Mouse (Mus musculus): ENCODE data around the gene Ppp1r36. TPM values are rescaled to one million over a fixed set of nuclear protein-coding genes. Genes with fewer than 3 reads are reported as not detected.

Gene Ppp1r36
- polyA plus RNA-seq, 1 experiment from 2014 or later = 0.11 TPM

GRCm38 (mm10) chr12:76372881-76373818, 44.2 kb upstream of the Ppp1r36 start:
- peak overlapping the region; percentile 90 for H3K4me3 ChIP-seq (ENCODE audit: low read depth, low read length)
- H3K27ac ChIP-seq (ENCODE audit: low read length) = peak overlapping the region; percentile 96
- H3K9me3 ChIP-seq (replicated peaks; ENCODE audit: control insufficient read depth, low read length) = no peaks in the 10 kb centered on the region
- 61% methylated on average over 5 of the region's 7 CpGs for WGBS (ENCODE audit: insufficient replicate concordance)
- peaks cover 63% of the 10 kb centered on the region for H3K4me1 ChIP-seq (ENCODE audit: control insufficient read depth, low read depth, low read length)
- no peak for ATAC-seq (ENCODE audit: low read depth)
- peak overlapping the region; percentile 96 for H3K9ac ChIP-seq (ENCODE audit: low read depth, low read length)
- H3K4me2 ChIP-seq (ENCODE audit: low read depth, low read length) = peak overlapping the region; percentile 89
- no peaks in the 10 kb centered on the region for H3K36me3 ChIP-seq (ENCODE audit: control insufficient read depth, insufficient read depth)
- no peaks in the 10 kb centered on the region for H3K27me3 ChIP-seq (ENCODE audit: control insufficient read depth, insufficient read depth, low read depth, low read length)

- Histone ChIP-seq H3K9me3 (replicated peaks; ENCODE audit: control insufficient read depth, low read length) (no peaks in the 10 kb centered on the region), H3K27me3 (ENCODE audit: control insufficient read depth, insufficient read depth, low read depth, low read length) (no peaks in the 10 kb centered on the region), H3K4me3 (ENCODE audit: low read depth, low read length) (no peak overlapping the region), H3K27ac (ENCODE audit: low read length) (no peak overlapping the region), H3K4me1 (ENCODE audit: control insufficient read depth, low read depth, low read length) (peaks cover 62% of the 10 kb centered on the region), H3K4me2 (ENCODE audit: low read depth, low read length) (no peak overlapping the region), H3K9ac (ENCODE audit: low read depth, low read length) (no peak overlapping the region), H3K36me3 (ENCODE audit: control insufficient read depth, insufficient read depth) (no peaks in the 10 kb centered on the region)
- ATAC-seq (ENCODE audit: low read depth) = no peak
- 69% methylated on average over 6 of the region's 6 CpGs for WGBS (ENCODE audit: insufficient replicate concordance)
These were observed 43.3 kb upstream of the Ppp1r36 start for GRCm38 (mm10) chr12:76373991-76374390.

- no peak for ATAC-seq (ENCODE audit: low read depth)
- Histone ChIP-seq H3K4me1 (ENCODE audit: control insufficient read depth, low read depth, low read length) (peaks cover 62% of the 10 kb centered on the region), H3K27ac (ENCODE audit: low read length) (peak overlapping the region; percentile 29), H3K27me3 (ENCODE audit: control insufficient read depth, insufficient read depth, low read depth, low read length) (no peaks in the 10 kb centered on the region), H3K4me2 (ENCODE audit: low read depth, low read length) (peak overlapping the region; percentile 45; the same call in 1 of the 2 replicates), H3K4me3 (ENCODE audit: low read depth, low read length) (no peak overlapping the region), H3K9me3 (replicated peaks; ENCODE audit: control insufficient read depth, low read length) (no peaks in the 10 kb centered on the region), H3K9ac (ENCODE audit: low read depth, low read length) (no peak overlapping the region), H3K36me3 (ENCODE audit: control insufficient read depth, insufficient read depth) (no peaks in the 10 kb centered on the region)
- 55% methylated on average over 4 of the region's 4 CpGs for WGBS (ENCODE audit: insufficient replicate concordance)
These were observed 42.4 kb upstream of the Ppp1r36 start for GRCm38 (mm10) chr12:76374911-76375310.

GRCm38 (mm10) chr12:76375506-76375905, 41.8 kb upstream of the Ppp1r36 start:
- ATAC-seq (ENCODE audit: low read depth) = peak; percentile 70
- Histone ChIP-seq H3K4me1 (ENCODE audit: control insufficient read depth, low read depth, low read length) (peaks cover 62% of the 10 kb centered on the region), H3K36me3 (ENCODE audit: control insufficient read depth, insufficient read depth) (no peaks in the 10 kb centered on the region), H3K27me3 (ENCODE audit: control insufficient read depth, insufficient read depth, low read depth, low read length) (no peaks in the 10 kb centered on the region), H3K27ac (ENCODE audit: low read length) (peak overlapping the region; percentile 29), H3K9ac (ENCODE audit: low read depth, low read length) (no peak overlapping the region), H3K9me3 (replicated peaks; ENCODE audit: control insufficient read depth, low read length) (no peaks in the 10 kb centered on the region), H3K4me3 (ENCODE audit: low read depth, low read length) (peak overlapping the region; percentile 23; the same call in 1 of the 2 replicates), H3K4me2 (ENCODE audit: low read depth, low read length) (peak overlapping the region; percentile 45)
- WGBS (ENCODE audit: insufficient replicate concordance) = 27% methylated on average over 3 of the region's 3 CpGs

DNA sequence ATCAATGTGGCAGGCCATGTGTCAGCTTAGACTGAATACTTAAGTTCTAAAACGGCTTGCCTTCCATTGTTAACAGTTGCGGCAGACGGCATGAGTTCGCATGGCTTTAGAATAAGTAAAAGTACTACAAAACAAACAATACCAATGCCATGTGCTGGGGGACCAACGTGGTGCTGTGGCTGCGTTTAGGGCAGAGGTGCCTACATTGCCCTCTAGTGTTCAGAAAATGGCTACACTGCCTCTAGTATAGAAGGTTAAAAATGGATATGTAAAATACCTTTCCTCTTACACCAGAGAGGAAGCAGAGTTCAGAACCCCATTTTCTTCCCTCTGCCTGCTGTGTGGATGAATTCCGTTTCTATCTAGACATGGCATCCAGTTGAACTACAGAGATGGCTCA, 40.7 kb upstream of the Ppp1r36 start:
- H3K4me2 ChIP-seq (ENCODE audit: low read depth, low read length) = peak overlapping the region; percentile 31
- WGBS (ENCODE audit: insufficient replicate concordance) = 14% methylated on average over 7 of the region's 7 CpGs

GRCm38 (mm10) chr12:76377059-76377458, 40.3 kb upstream of the Ppp1r36 start:
- H3K36me3 ChIP-seq (ENCODE audit: control insufficient read depth, insufficient read depth) = no peaks in the 10 kb centered on the region
- ATAC-seq (ENCODE audit: low read depth) = no peak
- H3K4me3 ChIP-seq (ENCODE audit: low read depth, low read length) = no peak overlapping the region
- H3K27me3 ChIP-seq (ENCODE audit: control insufficient read depth, insufficient read depth, low read depth, low read length) = no peaks in the 10 kb centered on the region
- no peak overlapping the region for H3K27ac ChIP-seq (ENCODE audit: low read length)
- H3K9me3 ChIP-seq (replicated peaks; ENCODE audit: control insufficient read depth, low read length) = no peaks in the 10 kb centered on the region
- peak overlapping the region; percentile 31 for H3K4me2 ChIP-seq (ENCODE audit: low read depth, low read length)
- H3K9ac ChIP-seq (ENCODE audit: low read depth, low read length) = no peak overlapping the region
- WGBS (ENCODE audit: insufficient replicate concordance) = 77% methylated on average over 6 of the region's 6 CpGs
- peaks cover 56% of the 10 kb centered on the region for H3K4me1 ChIP-seq (ENCODE audit: control insufficient read depth, low read depth, low read length)

More for the DNA sequence above, 40.7 kb upstream of the Ppp1r36 start:
- Histone ChIP-seq H3K4me1 (ENCODE audit: control insufficient read depth, low read depth, low read length) (peaks cover 60% of the 10 kb centered on the region), H3K9ac (ENCODE audit: low read depth, low read length) (no peak overlapping the region), H3K27ac (ENCODE audit: low read length) (no peak overlapping the region), H3K36me3 (ENCODE audit: control insufficient read depth, insufficient read depth) (no peaks in the 10 kb centered on the region), H3K9me3 (replicated peaks; ENCODE audit: control insufficient read depth, low read length) (no peaks in the 10 kb centered on the region), H3K27me3 (ENCODE audit: control insufficient read depth, insufficient read depth, low read depth, low read length) (no peaks in the 10 kb centered on the region), H3K4me3 (ENCODE audit: low read depth, low read length) (no peak overlapping the region)
- no peak for ATAC-seq (ENCODE audit: low read depth)

GRCm38 (mm10) chr12:76377726-76378125, 39.6 kb upstream of the Ppp1r36 start:
- Histone ChIP-seq H3K9me3 (replicated peaks; ENCODE audit: control insufficient read depth, low read length) (no peaks in the 10 kb centered on the region), H3K4me3 (ENCODE audit: low read depth, low read length) (no peak overlapping the region), H3K4me2 (ENCODE audit: low read depth, low read length) (no peak overlapping the region), H3K36me3 (ENCODE audit: control insufficient read depth, insufficient read depth) (no peaks in the 10 kb centered on the region), H3K27me3 (ENCODE audit: control insufficient read depth, insufficient read depth, low read depth, low read length) (no peaks in the 10 kb centered on the region), H3K4me1 (ENCODE audit: control insufficient read depth, low read depth, low read length) (peaks cover 49% of the 10 kb centered on the region), H3K27ac (ENCODE audit: low read length) (no peak overlapping the region), H3K9ac (ENCODE audit: low read depth, low read length) (no peak overlapping the region)
- ATAC-seq (ENCODE audit: low read depth) = no peak
- 91% methylated on average over 3 of the region's 3 CpGs for WGBS (ENCODE audit: insufficient replicate concordance)

- WGBS (ENCODE audit: insufficient replicate concordance) = 78% methylated on average over 5 of the region's 5 CpGs
These were observed 38.8 kb upstream of the Ppp1r36 start for GRCm38 (mm10) chr12:76378556-76378955.

GRCm38 (mm10) chr12:76380151-76380550, 37.2 kb upstream of the Ppp1r36 start:
- Histone ChIP-seq H3K4me1 (ENCODE audit: control insufficient read depth, low read depth, low read length) (peaks cover 32% of the 10 kb centered on the region), H3K4me3 (ENCODE audit: low read depth, low read length) (no peak overlapping the region), H3K36me3 (ENCODE audit: control insufficient read depth, insufficient read depth) (peaks cover 2% of the 10 kb centered on the region; the same call in 1 of the 2 replicates), H3K9me3 (replicated peaks; ENCODE audit: control insufficient read depth, low read length) (no peaks in the 10 kb centered on the region), H3K9ac (ENCODE audit: low read depth, low read length) (no peak overlapping the region), H3K27ac (ENCODE audit: low read length) (no peak overlapping the region), H3K4me2 (ENCODE audit: low read depth, low read length) (no peak overlapping the region), H3K27me3 (ENCODE audit: control insufficient read depth, insufficient read depth, low read depth, low read length) (no peaks in the 10 kb centered on the region)
- 64% methylated on average over 7 of the region's 7 CpGs for WGBS (ENCODE audit: insufficient replicate concordance)
- no peak for ATAC-seq (ENCODE audit: low read depth)

More at GRCm38 (mm10) chr12:76378556-76378955, 38.8 kb upstream of the Ppp1r36 start:
- Histone ChIP-seq H3K4me1 (ENCODE audit: control insufficient read depth, low read depth, low read length) (peaks cover 45% of the 10 kb centered on the region), H3K4me2 (ENCODE audit: low read depth, low read length) (no peak overlapping the region), H3K9me3 (replicated peaks; ENCODE audit: control insufficient read depth, low read length) (no peaks in the 10 kb centered on the region), H3K9ac (ENCODE audit: low read depth, low read length) (no peak overlapping the region), H3K27me3 (ENCODE audit: control insufficient read depth, insufficient read depth, low read depth, low read length) (no peaks in the 10 kb centered on the region), H3K36me3 (ENCODE audit: control insufficient read depth, insufficient read depth) (no peaks in the 10 kb centered on the region), H3K27ac (ENCODE audit: low read length) (no peak overlapping the region), H3K4me3 (ENCODE audit: low read depth, low read length) (no peak overlapping the region)
- ATAC-seq (ENCODE audit: low read depth) = no peak
